Mouse (Mus musculus): Measurements from ENCODE around the gene Ipo13. TPM values are rescaled to one million over a fixed set of nuclear protein-coding genes. Genes with fewer than 3 reads are reported as not detected.

Gene Ipo13
- 17.4 and 17.5 TPM in 2 replicates for polyA plus RNA-seq (2015; fragmentation: Nextera tagmentation; extraction: Ambion mirVana)

- Histone ChIP-seq H3K4me2 (ENCODE audit: low read depth, low read length) (peak within 1 kb of the TSS; percentile 94), H3K36me3 (ENCODE audit: control insufficient read depth, insufficient read depth) (peaks cover 10% of the 10 kb centered on the region), H3K27ac (ENCODE audit: low read length) (peak within 1 kb of the TSS; percentile 82), H3K9ac (ENCODE audit: low read depth, low read length) (peak within 1 kb of the TSS; percentile 91), H3K4me3 (ENCODE audit: low read depth, low read length) (peak within 1 kb of the TSS; percentile 87), H3K27me3 (ENCODE audit: control insufficient read depth, insufficient read depth, low read depth, low read length) (no peaks in the 10 kb centered on the region), H3K4me1 (ENCODE audit: control insufficient read depth, low read depth, low read length) (peaks cover 28% of the 10 kb centered on the region), H3K9me3 (replicated peaks; ENCODE audit: control insufficient read depth, low read length) (no peaks in the 10 kb centered on the region)
- ATAC-seq (ENCODE audit: low read depth): peak; percentile 95
- WGBS (ENCODE audit: insufficient replicate concordance): under 1% methylated on average over 57 of the region's 61 CpGs
These were observed at the start of gene Ipo13 for GRCm38 (mm10) chr4:117914591-117915442. Gene Ipo13, minus strand, starts transcription at chr4:117914999.

DNA sequence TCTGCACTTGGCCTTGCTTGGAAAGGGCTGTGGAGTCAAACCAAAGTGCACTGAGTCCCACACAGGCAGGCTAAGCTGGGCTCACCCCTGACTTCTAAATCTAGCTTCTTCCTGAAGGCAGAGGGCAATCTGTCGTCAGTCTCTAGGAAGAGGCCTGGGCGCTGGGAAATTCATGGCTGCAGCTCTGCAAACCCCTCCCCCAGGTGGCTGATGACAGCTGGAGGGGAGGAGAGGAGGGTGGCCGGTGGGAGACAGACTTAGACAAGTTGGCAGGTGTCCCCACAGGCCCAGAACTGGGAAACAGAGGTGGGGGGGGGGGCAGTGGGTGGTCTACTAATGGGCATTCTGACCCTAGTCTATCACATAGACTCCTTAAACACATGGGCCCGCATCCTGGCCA, 42.7 kb upstream of the Ipo13 start:
- H3K27me3 ChIP-seq (ENCODE audit: control insufficient read depth, insufficient read depth, low read depth, low read length): no peaks in the 10 kb centered on the region
- 56% methylated on average over 4 of the region's 4 CpGs for WGBS (ENCODE audit: insufficient replicate concordance)
- H3K4me2 ChIP-seq (ENCODE audit: low read depth, low read length): no peak overlapping the region
- H3K4me1 ChIP-seq (ENCODE audit: control insufficient read depth, low read depth, low read length): no peaks in the 10 kb centered on the region
- no peak for ATAC-seq (ENCODE audit: low read depth)
- 0 out of 2 replicates have a peak, but pooled peaks cover 3% of the 10 kb centered on the region for H3K36me3 ChIP-seq (ENCODE audit: control insufficient read depth, insufficient read depth)
- no peak overlapping the region for H3K4me3 ChIP-seq (ENCODE audit: low read depth, low read length)
- H3K27ac ChIP-seq (ENCODE audit: low read length): no peak overlapping the region
- no peak overlapping the region for H3K9ac ChIP-seq (ENCODE audit: low read depth, low read length)
- H3K9me3 ChIP-seq (replicated peaks; ENCODE audit: control insufficient read depth, low read length): no peaks in the 10 kb centered on the region

GRCm38 (mm10) chr4:117947493-117947892, 32.7 kb upstream of the Ipo13 start:
- no peaks in the 10 kb centered on the region for H3K27me3 ChIP-seq (ENCODE audit: control insufficient read depth, insufficient read depth, low read depth, low read length)
- H3K4me3 ChIP-seq (ENCODE audit: low read depth, low read length): no peak overlapping the region
- H3K9me3 ChIP-seq (replicated peaks; ENCODE audit: control insufficient read depth, low read length): no peaks in the 10 kb centered on the region
- 76% methylated on average over 7 of the region's 7 CpGs for WGBS (ENCODE audit: insufficient replicate concordance)
- no peaks in the 10 kb centered on the region for H3K36me3 ChIP-seq (ENCODE audit: control insufficient read depth, insufficient read depth)
- H3K9ac ChIP-seq (ENCODE audit: low read depth, low read length): no peak overlapping the region
- H3K4me1 ChIP-seq (ENCODE audit: control insufficient read depth, low read depth, low read length): no peaks in the 10 kb centered on the region
- H3K27ac ChIP-seq (ENCODE audit: low read length): no peak overlapping the region
- no peak for ATAC-seq (ENCODE audit: low read depth)
- no peak overlapping the region for H3K4me2 ChIP-seq (ENCODE audit: low read depth, low read length)

DNA sequence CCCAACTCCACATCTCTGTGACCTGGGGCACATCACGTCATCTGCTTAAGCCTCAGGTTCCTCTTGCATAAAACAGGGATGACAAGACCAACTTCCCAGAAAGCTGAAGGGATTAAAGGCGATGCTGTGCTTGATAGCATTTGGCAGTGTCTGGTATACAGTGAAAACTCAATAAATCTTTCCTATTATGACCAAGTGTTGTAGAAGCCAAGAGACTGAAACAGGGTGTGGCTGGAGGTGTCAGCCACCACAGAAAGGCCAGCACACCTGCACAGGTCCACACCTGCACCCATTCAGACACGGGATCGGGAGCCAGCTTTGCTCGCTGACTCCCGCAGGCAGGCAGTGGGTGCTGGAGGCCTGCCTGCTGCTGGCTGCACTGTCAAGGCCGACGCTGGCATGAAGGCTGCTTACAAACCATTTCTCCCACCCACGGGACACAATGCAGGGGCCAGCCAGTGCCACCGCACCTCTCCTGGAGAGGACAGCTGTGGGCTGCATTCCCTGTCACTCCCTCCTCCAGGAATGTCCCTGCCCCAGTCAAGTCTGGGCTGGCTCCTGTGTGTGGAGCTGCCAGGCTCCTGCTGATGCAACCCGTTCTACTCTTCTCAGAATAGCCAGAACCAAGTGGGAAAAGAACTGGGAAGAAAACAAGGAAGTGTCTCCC, 32.0 kb upstream of the Ipo13 start:
- ATAC-seq (ENCODE audit: low read depth): no peak
- Histone ChIP-seq H3K9ac (ENCODE audit: low read depth, low read length) (no peak overlapping the region), H3K27ac (ENCODE audit: low read length) (no peak overlapping the region)

DNA sequence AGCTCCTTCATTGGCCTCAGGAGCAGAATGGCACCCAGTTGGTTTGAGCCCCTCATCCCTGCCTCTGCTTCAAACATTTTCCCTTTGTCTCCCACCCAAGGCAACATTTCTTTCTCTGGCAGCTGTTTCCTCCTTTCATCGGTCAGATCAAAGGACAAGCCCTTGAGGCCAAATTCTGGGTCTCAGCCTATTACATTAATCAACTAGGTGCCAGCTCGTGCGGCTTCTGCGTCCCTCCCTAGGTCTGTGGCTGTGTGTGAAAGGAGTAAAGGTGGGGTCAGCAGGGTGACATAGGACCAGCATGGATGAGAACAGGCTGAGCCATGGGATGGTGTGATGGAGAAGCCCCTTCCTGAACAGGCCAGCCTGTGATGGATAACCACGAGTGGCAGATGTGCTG, 28.5 kb upstream of the Ipo13 start:
- Histone ChIP-seq H3K27ac (ENCODE audit: low read length) (no peak overlapping the region), H3K4me2 (ENCODE audit: low read depth, low read length) (no peak overlapping the region), H3K4me1 (ENCODE audit: control insufficient read depth, low read depth, low read length) (no peaks in the 10 kb centered on the region), H3K9me3 (replicated peaks; ENCODE audit: control insufficient read depth, low read length) (no peaks in the 10 kb centered on the region), H3K27me3 (ENCODE audit: control insufficient read depth, insufficient read depth, low read depth, low read length) (no peaks in the 10 kb centered on the region), H3K4me3 (ENCODE audit: low read depth, low read length) (no peak overlapping the region), H3K9ac (ENCODE audit: low read depth, low read length) (no peak overlapping the region), H3K36me3 (ENCODE audit: control insufficient read depth, insufficient read depth) (no peaks in the 10 kb centered on the region)
- no peak for ATAC-seq (ENCODE audit: low read depth)
- WGBS (ENCODE audit: insufficient replicate concordance): 48% methylated on average over 5 of the region's 5 CpGs

More for the DNA sequence above, 32.0 kb upstream of the Ipo13 start:
- no peaks in the 10 kb centered on the region for H3K4me1 ChIP-seq (ENCODE audit: control insufficient read depth, low read depth, low read length)
- H3K27me3 ChIP-seq (ENCODE audit: control insufficient read depth, insufficient read depth, low read depth, low read length): no peaks in the 10 kb centered on the region
- no peaks in the 10 kb centered on the region for H3K36me3 ChIP-seq (ENCODE audit: control insufficient read depth, insufficient read depth)
- WGBS (ENCODE audit: insufficient replicate concordance): 77% methylated on average over 11 of the region's 11 CpGs
- H3K9me3 ChIP-seq (replicated peaks; ENCODE audit: control insufficient read depth, low read length): no peaks in the 10 kb centered on the region
- H3K4me2 ChIP-seq (ENCODE audit: low read depth, low read length): no peak overlapping the region
- H3K4me3 ChIP-seq (ENCODE audit: low read depth, low read length): no peak overlapping the region

- Histone ChIP-seq H3K4me3 (ENCODE audit: low read depth, low read length) (no peak overlapping the region), H3K27me3 (ENCODE audit: control insufficient read depth, insufficient read depth, low read depth, low read length) (no peaks in the 10 kb centered on the region), H3K9ac (ENCODE audit: low read depth, low read length) (no peak overlapping the region), H3K36me3 (ENCODE audit: control insufficient read depth, insufficient read depth) (no peaks in the 10 kb centered on the region), H3K9me3 (replicated peaks; ENCODE audit: control insufficient read depth, low read length) (no peaks in the 10 kb centered on the region), H3K27ac (ENCODE audit: low read length) (no peak overlapping the region), H3K4me1 (ENCODE audit: control insufficient read depth, low read depth, low read length) (no peaks in the 10 kb centered on the region), H3K4me2 (ENCODE audit: low read depth, low read length) (no peak overlapping the region)
- ATAC-seq (ENCODE audit: low read depth): no peak
- 82% methylated on average over 5 of the region's 5 CpGs for WGBS (ENCODE audit: insufficient replicate concordance)
These were observed 22.2 kb upstream of the Ipo13 start for GRCm38 (mm10) chr4:117936964-117937363.

DNA sequence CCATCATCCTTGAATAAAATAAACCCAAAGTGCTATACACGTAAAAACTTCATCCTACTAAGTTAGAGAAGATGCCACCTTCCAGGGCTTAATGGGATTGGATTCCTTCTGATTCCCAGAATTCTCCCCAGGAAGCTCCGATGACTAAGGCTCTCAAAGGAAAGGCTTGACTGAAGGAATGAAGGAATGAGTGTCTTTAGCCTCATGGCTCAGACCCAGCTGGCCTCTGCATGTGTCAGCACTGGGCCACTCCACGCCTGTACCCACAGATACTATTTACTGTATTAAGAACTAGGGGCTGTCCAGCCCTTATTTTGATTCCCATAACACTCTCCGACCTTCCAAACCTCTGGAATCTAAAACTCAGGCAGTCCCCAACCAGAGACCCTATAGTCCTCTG, 19.3 kb upstream of the Ipo13 start:
- Histone ChIP-seq H3K36me3 (ENCODE audit: control insufficient read depth, insufficient read depth) (no peaks in the 10 kb centered on the region), H3K9ac (ENCODE audit: low read depth, low read length) (no peak overlapping the region), H3K27me3 (ENCODE audit: control insufficient read depth, insufficient read depth, low read depth, low read length) (peaks cover 15% of the 10 kb centered on the region), H3K4me2 (ENCODE audit: low read depth, low read length) (no peak overlapping the region), H3K27ac (ENCODE audit: low read length) (no peak overlapping the region), H3K9me3 (replicated peaks; ENCODE audit: control insufficient read depth, low read length) (no peaks in the 10 kb centered on the region), H3K4me1 (ENCODE audit: control insufficient read depth, low read depth, low read length) (peaks cover 9% of the 10 kb centered on the region), H3K4me3 (ENCODE audit: low read depth, low read length) (no peak overlapping the region)
- 63% methylated on average over 4 of the region's 4 CpGs for WGBS (ENCODE audit: insufficient replicate concordance)
- no peak for ATAC-seq (ENCODE audit: low read depth)

- no peak overlapping the region for H3K4me2 ChIP-seq (ENCODE audit: low read depth, low read length)
- peaks cover 16% of the 10 kb centered on the region for H3K4me1 ChIP-seq (ENCODE audit: control insufficient read depth, low read depth, low read length)
- peaks cover 22% of the 10 kb centered on the region for H3K27me3 ChIP-seq (ENCODE audit: control insufficient read depth, insufficient read depth, low read depth, low read length)
- WGBS (ENCODE audit: insufficient replicate concordance): 79% methylated on average over 5 of the region's 5 CpGs
- H3K4me3 ChIP-seq (ENCODE audit: low read depth, low read length): no peak overlapping the region
- no peak overlapping the region for H3K27ac ChIP-seq (ENCODE audit: low read length)
- no peaks in the 10 kb centered on the region for H3K36me3 ChIP-seq (ENCODE audit: control insufficient read depth, insufficient read depth)
- no peak for ATAC-seq (ENCODE audit: low read depth)
- no peak overlapping the region for H3K9ac ChIP-seq (ENCODE audit: low read depth, low read length)
- no peaks in the 10 kb centered on the region for H3K9me3 ChIP-seq (replicated peaks; ENCODE audit: control insufficient read depth, low read length)
These were observed 18.4 kb upstream of the Ipo13 start for GRCm38 (mm10) chr4:117933248-117933647.

DNA sequence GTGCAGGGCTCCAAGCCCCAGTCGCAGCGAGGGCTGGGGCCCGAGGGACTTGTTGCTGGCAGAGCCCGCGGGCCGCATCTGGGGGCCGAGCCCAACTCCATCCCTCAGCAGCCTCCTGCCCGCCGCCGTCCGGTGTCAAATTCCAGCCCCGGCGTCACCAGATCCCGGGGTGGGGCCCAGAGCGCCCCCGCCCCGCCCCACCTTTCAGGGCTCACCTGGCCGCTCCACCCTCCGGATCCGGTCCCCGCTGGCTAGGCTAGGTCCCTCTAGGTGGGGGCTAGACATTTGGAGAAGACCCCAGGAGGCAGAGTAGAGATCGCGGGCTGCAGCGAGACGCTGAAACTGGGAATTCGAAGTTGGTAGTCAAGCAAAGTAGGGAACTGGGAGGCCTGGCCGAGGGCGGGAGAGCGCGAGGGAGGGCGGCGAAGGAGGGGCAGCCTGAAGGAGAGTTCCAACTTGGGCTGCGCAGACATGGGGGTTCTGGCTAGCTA, 14.6 kb upstream of the Ipo13 start, which contains the start of gene Artn:
Artn (minus strand) TSS at position 373 of the 491 bp plus-strand sequence.
- peak within 1 kb of the TSS; percentile 74 for H3K4me2 ChIP-seq (ENCODE audit: low read depth, low read length)
- peaks cover 60% of the 10 kb centered on the region for H3K27me3 ChIP-seq (ENCODE audit: control insufficient read depth, insufficient read depth, low read depth, low read length)
- ATAC-seq (ENCODE audit: low read depth): peak; percentile 4; the same call in 1 of the 2 replicates
- H3K4me1 ChIP-seq (ENCODE audit: control insufficient read depth, low read depth, low read length): peaks cover 35% of the 10 kb centered on the region
- peak within 1 kb of the TSS; percentile 60 for H3K9ac ChIP-seq (ENCODE audit: low read depth, low read length)
- no peaks in the 10 kb centered on the region for H3K36me3 ChIP-seq (ENCODE audit: control insufficient read depth, insufficient read depth)
- no peaks in the 10 kb centered on the region for H3K9me3 ChIP-seq (replicated peaks; ENCODE audit: control insufficient read depth, low read length)
- peak within 1 kb of the TSS; percentile 44 for H3K4me3 ChIP-seq (ENCODE audit: low read depth, low read length)
- peak within 1 kb of the TSS; percentile 64 for H3K27ac ChIP-seq (ENCODE audit: low read length)
- 4% methylated on average over 33 of the region's 33 CpGs for WGBS (ENCODE audit: insufficient replicate concordance)

Data from liver, embryonic 16.5 days (tissue).